Mouse (Mus musculus) MEL (cell line): ENCODE data around the gene Cog4. TPM values are rescaled to one million over a fixed set of nuclear protein-coding genes. Genes with fewer than 3 reads are reported as not detected.

Experiments used
- DNase-seq: peaks from one replicate; pipeline ENCODE4 v3.0.0; 2011; ENCODE audit warnings: low read depth, low spot score
- H3K27ac ChIP-seq: 2 replicates; pipeline ENCODE4 v1.5.1; 2012; ENCODE audit warnings: low read depth, mild to moderate bottlenecking, control low read depth, low read length, moderate library complexity; ENCODE audit not compliant: control insufficient read depth
- H3K27me3 ChIP-seq, 2 experiments: fragments of 150-350 bp in 1 of 2; sonication (generic) in 1 of 2; 2 replicates each; pipeline ENCODE4 v1.6.1; 2012; ENCODE audit warnings: low read length in 2 of 2, mild to moderate bottlenecking in 2 of 2, improper control_type of control experiment in 1 of 2, moderate library complexity in 1 of 2; ENCODE audit not compliant: insufficient read depth in 2 of 2, control insufficient read depth in 1 of 2
- H3K36me3 ChIP-seq, 2 experiments: 2 replicates each; pipeline ENCODE4 v1.6.1; 2012 to 2014; ENCODE audit warnings: low read length in 2 of 2, improper control_type of control experiment in 1 of 2, inconsistent platforms in 1 of 2, mild to moderate bottlenecking in 1 of 2; ENCODE audit not compliant: insufficient read depth in 2 of 2, control insufficient read depth in 1 of 2
- H3K4me1 ChIP-seq, 2 experiments: fragments of 150-350 bp in 1 of 2; sonication (generic) in 1 of 2; 2 replicates each; pipeline ENCODE4 v1.6.1; 2012; ENCODE audit warnings: low read length in 2 of 2, improper control_type of control experiment in 1 of 2, mild to moderate bottlenecking in 1 of 2; ENCODE audit not compliant: insufficient read depth in 2 of 2, control insufficient read depth in 1 of 2
- H3K4me3 ChIP-seq, 2 experiments: fragments of 150-350 bp in 1 of 2; sonication (generic) in 1 of 2; 2 replicates each; pipeline ENCODE4 v1.5.1; 2012; ENCODE audit warnings: low read depth in 2 of 2, low read length in 2 of 2, mild to moderate bottlenecking in 2 of 2, moderate library complexity in 2 of 2, control low read depth in 1 of 2, improper control_type of control experiment in 1 of 2; ENCODE audit not compliant: control insufficient read depth in 1 of 2, insufficient read depth in 1 of 2
- H3K79me2 ChIP-seq: 2 replicates; pipeline ENCODE4 v1.6.1; 2012; ENCODE audit warnings: mild to moderate bottlenecking, low read length, moderate library complexity; ENCODE audit not compliant: control insufficient read depth, poor library complexity, insufficient read depth
- H3K9ac ChIP-seq: 2 replicates; pipeline ENCODE4 v1.6.1; 2012; ENCODE audit warnings: low read depth, mild to moderate bottlenecking, control low read depth, low read length, moderate library complexity; ENCODE audit not compliant: control insufficient read depth, poor library complexity, severe bottlenecking
- H3K9me3 ChIP-seq: fragments of 150-350 bp; sonication (generic); replicated peaks from 2 replicates; pipeline ENCODE4 v1.6.1; 2012; ENCODE audit warnings: mild to moderate bottlenecking, low read length, improper control_type of control experiment, moderate library complexity; ENCODE audit not compliant: insufficient read depth
- BHLHE40 ChIP-seq: IDR thresholded peaks from 2 replicates; pipeline ENCODE4 v1.6.1; 2012; ENCODE audit warnings: low read depth, mild to moderate bottlenecking, inconsistent platforms, low read length, improper control_type of control experiment, borderline replicate concordance
- CHD1 ChIP-seq: IDR thresholded peaks from 2 replicates; pipeline ENCODE4 v1.6.1; 2012; ENCODE audit warnings: low read depth, mild to moderate bottlenecking, inconsistent platforms, low read length, improper control_type of control experiment
- CTCF ChIP-seq, 3 experiments: IDR thresholded peaks in 2 of 3; conservative IDR thresholded peaks in 1 of 3; 2 replicates each; pipeline ENCODE4 v1.5.1; 2011 to 2012; ENCODE audit warnings: low read length in 3 of 3, low read depth in 2 of 3, mild to moderate bottlenecking in 2 of 3, improper control_type of control experiment in 1 of 3, inconsistent platforms in 1 of 3, mixed read lengths in 1 of 3, moderate library complexity in 1 of 3; ENCODE audit not compliant: control insufficient read depth in 1 of 3, insufficient read depth in 1 of 3, poor library complexity in 1 of 3, severe bottlenecking in 1 of 3
- E2F4 ChIP-seq: IDR thresholded peaks from 2 replicates; pipeline ENCODE4 v1.6.1; 2011; ENCODE audit warnings: low read depth, low read length, improper control_type of control experiment, borderline replicate concordance
- ELF1 ChIP-seq: IDR thresholded peaks from 2 replicates; pipeline ENCODE4 v1.6.1; 2014; ENCODE audit warnings: low read depth, mild to moderate bottlenecking, inconsistent platforms, low read length, improper control_type of control experiment, moderate library complexity
- ETS1 ChIP-seq: IDR thresholded peaks from 2 replicates; pipeline ENCODE4 v1.6.1; 2012; ENCODE audit warnings: low read depth, mild to moderate bottlenecking, inconsistent platforms, low read length, improper control_type of control experiment, moderate library complexity
- GABPA ChIP-seq: IDR thresholded peaks from 2 replicates; pipeline ENCODE4 v1.6.1; 2012; ENCODE audit warnings: low read depth, mild to moderate bottlenecking, inconsistent platforms, low read length, improper control_type of control experiment, moderate library complexity
- GATA1 ChIP-seq: IDR thresholded peaks from 2 replicates; pipeline ENCODE4 v1.6.1; 2011; ENCODE audit warnings: low read depth, low read length, improper control_type of control experiment
- HCFC1 ChIP-seq: IDR thresholded peaks from 2 replicates; pipeline ENCODE4 v1.6.1; 2012; ENCODE audit warnings: low read depth, mild to moderate bottlenecking, inconsistent platforms, low read length, improper control_type of control experiment, moderate library complexity
- MAFK ChIP-seq: IDR thresholded peaks from 2 replicates; pipeline ENCODE4 v1.6.1; 2011; ENCODE audit warnings: low read depth, mild to moderate bottlenecking, low read length, improper control_type of control experiment, borderline replicate concordance
- MAZ ChIP-seq: IDR thresholded peaks from 2 replicates; pipeline ENCODE4 v1.6.1; 2012; ENCODE audit warnings: low read depth, mild to moderate bottlenecking, inconsistent platforms, low read length, improper control_type of control experiment
- MEF2A ChIP-seq: IDR thresholded peaks from 2 replicates; pipeline ENCODE4 v1.6.1; 2014; ENCODE audit warnings: low read depth, mild to moderate bottlenecking, inconsistent platforms, low read length, improper control_type of control experiment; ENCODE audit not compliant: poor library complexity, insufficient replicate concordance, severe bottlenecking; ENCODE audit errors: extremely low read depth
- MXI1 ChIP-seq: IDR thresholded peaks from 2 replicates; pipeline ENCODE4 v1.6.1; 2011; ENCODE audit warnings: mild to moderate bottlenecking, low read depth, low read length, improper control_type of control experiment
- NELFE ChIP-seq: IDR thresholded peaks from 2 replicates; pipeline ENCODE4 v1.6.1; 2011; ENCODE audit warnings: low read depth, low read length, improper control_type of control experiment
- POLR2A ChIP-seq, 2 experiments: IDR thresholded peaks; 2 replicates each; pipeline ENCODE4 v1.6.1; 2011 to 2012; ENCODE audit warnings: low read length in 2 of 2, mild to moderate bottlenecking in 2 of 2, control low read depth in 1 of 2, improper control_type of control experiment in 1 of 2, low read depth in 1 of 2, moderate library complexity in 1 of 2; ENCODE audit not compliant: control insufficient read depth in 1 of 2, insufficient read depth in 1 of 2, poor library complexity in 1 of 2
- POLR2AphosphoS2 ChIP-seq: IDR thresholded peaks from 2 replicates; pipeline ENCODE4 v1.6.1; 2011; ENCODE audit warnings: low read length, improper control_type of control experiment
- RAD21 ChIP-seq: IDR thresholded peaks from 2 replicates; pipeline ENCODE4 v1.6.1; 2011; ENCODE audit warnings: mild to moderate bottlenecking, low read depth, low read length, improper control_type of control experiment
- RCOR1 ChIP-seq: IDR thresholded peaks from 2 replicates; pipeline ENCODE4 v1.6.1; 2012; ENCODE audit warnings: low read depth, mild to moderate bottlenecking, inconsistent platforms, low read length, improper control_type of control experiment
- SIN3A ChIP-seq: IDR thresholded peaks from 2 replicates; pipeline ENCODE4 v1.6.1; 2012; ENCODE audit warnings: low read length, improper control_type of control experiment, inconsistent platforms
- SMC3 ChIP-seq: IDR thresholded peaks from 2 replicates; pipeline ENCODE4 v1.6.1; 2011; ENCODE audit warnings: low read depth, low read length, improper control_type of control experiment
- TAL1 ChIP-seq: IDR thresholded peaks from 2 replicates; pipeline ENCODE4 v1.6.1; 2012; ENCODE audit warnings: mild to moderate bottlenecking, inconsistent platforms, low read length, moderate library complexity, mixed read lengths
- TCF12 ChIP-seq: IDR thresholded peaks from 2 replicates; pipeline ENCODE4 v1.6.1; 2014; ENCODE audit warnings: low read depth, mild to moderate bottlenecking, inconsistent platforms, low read length, improper control_type of control experiment, moderate library complexity
- USF1 ChIP-seq: IDR thresholded peaks from 2 replicates; pipeline ENCODE4 v1.6.1; 2014; ENCODE audit warnings: low read depth, mild to moderate bottlenecking, inconsistent platforms, low read length, improper control_type of control experiment, moderate library complexity
- USF2 ChIP-seq, 2 experiments: IDR thresholded peaks; 2 replicates each; pipeline ENCODE4 v1.6.1; 2011 to 2012; ENCODE audit warnings: improper control_type of control experiment in 2 of 2, low read length in 2 of 2, borderline replicate concordance in 1 of 2, inconsistent platforms in 1 of 2, low read depth in 1 of 2, mild to moderate bottlenecking in 1 of 2; ENCODE audit not compliant: insufficient read depth in 1 of 2
- ZKSCAN1 ChIP-seq: IDR thresholded peaks from 2 replicates; pipeline ENCODE4 v1.6.1; 2012; ENCODE audit warnings: low read depth, mild to moderate bottlenecking, inconsistent platforms, low read length, improper control_type of control experiment, moderate library complexity
- ZNF384 ChIP-seq: IDR thresholded peaks from 2 replicates; pipeline ENCODE4 v1.6.1; 2012; ENCODE audit warnings: low read depth, mild to moderate bottlenecking, inconsistent platforms, low read length, improper control_type of control experiment
- polyA plus RNA-seq, 2 experiments: library from polyadenylated mRNA; stranded (reverse) in 1 of 2; unstranded in 1 of 2; fragments of >175 nt in 1 of 2; fragments of >200 nt in 1 of 2; gene quantifications; 2 replicates each; pipeline versions ENCODE4 v1.2.1 to v1.2.4; 2012; ENCODE audit warnings: low replicate concordance in 2 of 2, low read depth in 1 of 2; ENCODE audit not compliant: insufficient read length in 2 of 2, insufficient read depth in 1 of 2, missing spikeins in 1 of 2
- total RNA-seq: library from RNA; depleted of rRNA; stranded (reverse); fragments of 300-350 nt; gene quantifications from 2 replicates; pipeline ENCODE4 v1.2.3, GENCODE M21; 2012

Cog4 gene
- total and polyA plus RNA-seq, 3 experiments, result 32.1 to 35.3 TPM; not detected in 1

- Histone ChIP-seq H3K27ac (no peak overlapping the region), H3K27me3 (no peaks in the 10 kb centered on the region), H3K4me3 (no peak overlapping the region), H3K4me1 (no peaks in the 10 kb centered on the region), H3K9me3 (no peaks in the 10 kb centered on the region), H3K79me2 (no peaks in the 10 kb centered on the region), H3K36me3 (no peaks in the 10 kb centered on the region), H3K9ac (no peak overlapping the region)
- DNase-seq, result no peak
- TF ChIP-seq TCF12 (no peak), RAD21 (peak; percentile 13), BHLHE40 (no peak), MAFK (no peak), ZKSCAN1 (no peak), GATA1 (no peak), USF2 (IDR thresholded peaks at IDR 0.05; ENCODE audit: borderline replicate concordance in 1 of 2, insufficient read depth in 1 of 2, low read depth in 1 of 2, low read length in 2 of 2) (no peak), POLR2A (IDR thresholded peaks at IDR 0.05; ENCODE audit: control insufficient read depth in 1 of 2, insufficient read depth in 1 of 2, low read depth in 1 of 2, low read length in 2 of 2, poor library complexity in 1 of 2) (no peak), USF1 (no peak), ELF1 (no peak), HCFC1 (no peak), CHD1 (no peak), MXI1 (no peak), POLR2AphosphoS2 (no peak), ZNF384 (no peak), SIN3A (no peak), TAL1 (no peak), SMC3 (peak; percentile 11; the same call in 1 of the 2 replicates), CTCF (IDR thresholded peaks at IDR 0.05 in 2 of 3, conservative IDR thresholded peaks at IDR 0.05 in 1 of 3; ENCODE audit: control insufficient read depth in 1 of 3, insufficient read depth in 1 of 3, low read depth in 2 of 3, low read length in 3 of 3, poor library complexity in 1 of 3, severe bottlenecking in 1 of 3) (peak; percentile 6 to 31 (median 23); a peak in 4 of 6 replicates), NELFE (no peak), MEF2A (no peak), GABPA (no peak), RCOR1 (no peak), E2F4 (no peak)
Measured at GRCm38 (mm10) chr8:110892040-110892439, 45.6 kb downstream of the Cog4 start.

GRCm38 (mm10) chr8:110892913-110893312 lies 46.5 kb downstream of the Cog4 start:
- TF ChIP-seq CTCF (IDR thresholded peaks at IDR 0.05 in 2 of 3, conservative IDR thresholded peaks at IDR 0.05 in 1 of 3; ENCODE audit: control insufficient read depth in 1 of 3, insufficient read depth in 1 of 3, low read depth in 2 of 3, low read length in 3 of 3, poor library complexity in 1 of 3, severe bottlenecking in 1 of 3), result no peak
- no peak for TF ChIP-seq SMC3
- TF ChIP-seq E2F4, result no peak
- no peak for TF ChIP-seq MAZ
- TF ChIP-seq ELF1, result no peak
- no peak for TF ChIP-seq ETS1
- no peak for TF ChIP-seq SIN3A
- no peaks in the 10 kb centered on the region for H3K36me3 ChIP-seq

More at GRCm38 (mm10) chr8:110892913-110893312, 46.5 kb downstream of the Cog4 start:
- no peaks in the 10 kb centered on the region for H3K79me2 ChIP-seq
- DNase-seq, result no peak
- no peak overlapping the region for H3K9ac ChIP-seq
- no peaks in the 10 kb centered on the region for H3K27me3 ChIP-seq
- H3K4me1 ChIP-seq, result no peaks in the 10 kb centered on the region
- no peaks in the 10 kb centered on the region for H3K9me3 ChIP-seq
- H3K4me3 ChIP-seq, result no peak overlapping the region
- no peak overlapping the region for H3K27ac ChIP-seq
